Mouse (Mus musculus): ENCODE results near the gene Bpifb5. TPM values are rescaled to one million over a fixed set of nuclear protein-coding genes. Genes with fewer than 3 reads are reported as not detected.
"Not testable (repeated sequence)": the region's sequence is repeated elsewhere in the genome, so short reads cannot be mapped to it uniquely, and the experiment has no call there.

Bpifb5 gene
- polyA plus RNA-seq, 1 experiment, result 12.7 TPM

GRCm38 (mm10) chr2:154233426-154233825, 9.9 kb downstream of the Bpifb5 start:
- TF ChIP-seq POLR2A (IDR thresholded peaks at IDR 0.05; ENCODE audit: control insufficient read depth, low read depth, low read length) (no peak), CTCF (IDR thresholded peaks at IDR 0.05; ENCODE audit: control insufficient read depth, insufficient read depth, insufficient replicate concordance, low read depth, low read length) (no peak)
- no peak overlapping the region for H3K27ac ChIP-seq (ENCODE audit: control insufficient read depth, insufficient read depth, low read depth, low read length)
- peaks cover 10% of the 10 kb centered on the region for H3K4me1 ChIP-seq (ENCODE audit: control insufficient read depth, insufficient read depth, low read length)
- no peak overlapping the region for H3K4me3 ChIP-seq (ENCODE audit: control insufficient read depth, low read depth, low read length)
- no peaks in the 10 kb centered on the region for H3K36me3 ChIP-seq (ENCODE audit: control insufficient read depth, insufficient read depth, low read length)
- no peaks in the 10 kb centered on the region for H3K27me3 ChIP-seq (ENCODE audit: control insufficient read depth, insufficient read depth, low read length)

GRCm38 (mm10) chr2:154240771-154241170, 17.2 kb downstream of the Bpifb5 start:
- TF ChIP-seq POLR2A (IDR thresholded peaks at IDR 0.05; ENCODE audit: control insufficient read depth, low read depth, low read length) (no peak), CTCF (IDR thresholded peaks at IDR 0.05; ENCODE audit: control insufficient read depth, insufficient read depth, insufficient replicate concordance, low read depth, low read length) (no peak)
- H3K27me3 ChIP-seq (ENCODE audit: control insufficient read depth, insufficient read depth, low read length), result no peaks in the 10 kb centered on the region

GRCm38 (mm10) chr2:154242726-154243125, 19.2 kb downstream of the Bpifb5 start:
- H3K4me3 ChIP-seq (ENCODE audit: control insufficient read depth, low read depth, low read length); H3K27me3 ChIP-seq (ENCODE audit: control insufficient read depth, insufficient read depth, low read length); H3K4me1 ChIP-seq (ENCODE audit: control insufficient read depth, insufficient read depth, low read length); H3K27ac ChIP-seq (ENCODE audit: control insufficient read depth, insufficient read depth, low read depth, low read length); H3K36me3 ChIP-seq (ENCODE audit: control insufficient read depth, insufficient read depth, low read length): not testable (repeated sequence)

More at GRCm38 (mm10) chr2:154240771-154241170, 17.2 kb downstream of the Bpifb5 start:
- Histone ChIP-seq H3K36me3 (ENCODE audit: control insufficient read depth, insufficient read depth, low read length) (no peaks in the 10 kb centered on the region), H3K27ac (ENCODE audit: control insufficient read depth, insufficient read depth, low read depth, low read length) (no peak overlapping the region), H3K4me1 (ENCODE audit: control insufficient read depth, insufficient read depth, low read length) (no peaks in the 10 kb centered on the region), H3K4me3 (ENCODE audit: control insufficient read depth, low read depth, low read length) (no peak overlapping the region)

GRCm38 (mm10) chr2:154243356-154244036, 20.0 kb downstream of the Bpifb5 start:
- no peaks in the 10 kb centered on the region for H3K4me1 ChIP-seq (ENCODE audit: control insufficient read depth, insufficient read depth, low read length)
- no peak overlapping the region for H3K27ac ChIP-seq (ENCODE audit: control insufficient read depth, insufficient read depth, low read depth, low read length)
- H3K4me3 ChIP-seq (ENCODE audit: control insufficient read depth, low read depth, low read length), result no peak overlapping the region
- TF ChIP-seq CTCF (IDR thresholded peaks at IDR 0.05; ENCODE audit: control insufficient read depth, insufficient read depth, insufficient replicate concordance, low read depth, low read length), result no peak
- no peak for TF ChIP-seq POLR2A (IDR thresholded peaks at IDR 0.05; ENCODE audit: control insufficient read depth, low read depth, low read length)
- H3K27me3 ChIP-seq (ENCODE audit: control insufficient read depth, insufficient read depth, low read length), result no peaks in the 10 kb centered on the region
- H3K36me3 ChIP-seq (ENCODE audit: control insufficient read depth, insufficient read depth, low read length), result no peaks in the 10 kb centered on the region

GRCm38 (mm10) chr2:154245322-154245721, 21.8 kb downstream of the Bpifb5 start:
- Histone ChIP-seq H3K27ac (ENCODE audit: control insufficient read depth, insufficient read depth, low read depth, low read length) (no peak overlapping the region), H3K4me1 (ENCODE audit: control insufficient read depth, insufficient read depth, low read length) (no peaks in the 10 kb centered on the region), H3K36me3 (ENCODE audit: control insufficient read depth, insufficient read depth, low read length) (no peaks in the 10 kb centered on the region), H3K27me3 (ENCODE audit: control insufficient read depth, insufficient read depth, low read length) (no peaks in the 10 kb centered on the region), H3K4me3 (ENCODE audit: control insufficient read depth, low read depth, low read length) (no peak overlapping the region)
- no peak for TF ChIP-seq POLR2A (IDR thresholded peaks at IDR 0.05; ENCODE audit: control insufficient read depth, low read depth, low read length)
- no peak for TF ChIP-seq CTCF (IDR thresholded peaks at IDR 0.05; ENCODE audit: control insufficient read depth, insufficient read depth, insufficient replicate concordance, low read depth, low read length)

- H3K27ac ChIP-seq (ENCODE audit: control insufficient read depth, insufficient read depth, low read depth, low read length); H3K27me3 ChIP-seq (ENCODE audit: control insufficient read depth, insufficient read depth, low read length); H3K4me3 ChIP-seq (ENCODE audit: control insufficient read depth, low read depth, low read length); H3K36me3 ChIP-seq (ENCODE audit: control insufficient read depth, insufficient read depth, low read length); H3K4me1 ChIP-seq (ENCODE audit: control insufficient read depth, insufficient read depth, low read length): not testable (repeated sequence)
Observed at GRCm38 (mm10) chr2:154255254-154255653, 31.7 kb downstream of the Bpifb5 start.

GRCm38 (mm10) chr2:154255770-154256169, 32.2 kb downstream of the Bpifb5 start:
- H3K4me3 ChIP-seq (ENCODE audit: control insufficient read depth, low read depth, low read length), result no peak overlapping the region
- no peaks in the 10 kb centered on the region for H3K36me3 ChIP-seq (ENCODE audit: control insufficient read depth, insufficient read depth, low read length)
- H3K27ac ChIP-seq (ENCODE audit: control insufficient read depth, insufficient read depth, low read depth, low read length), result no peak overlapping the region
- TF ChIP-seq POLR2A (IDR thresholded peaks at IDR 0.05; ENCODE audit: control insufficient read depth, low read depth, low read length) (no peak), CTCF (IDR thresholded peaks at IDR 0.05; ENCODE audit: control insufficient read depth, insufficient read depth, insufficient replicate concordance, low read depth, low read length) (no peak)
- H3K4me1 ChIP-seq (ENCODE audit: control insufficient read depth, insufficient read depth, low read length), result no peaks in the 10 kb centered on the region
- no peaks in the 10 kb centered on the region for H3K27me3 ChIP-seq (ENCODE audit: control insufficient read depth, insufficient read depth, low read length)

- not testable (repeated sequence) for H3K4me1 ChIP-seq (ENCODE audit: control insufficient read depth, insufficient read depth, low read length); H3K4me3 ChIP-seq (ENCODE audit: control insufficient read depth, low read depth, low read length); H3K36me3 ChIP-seq (ENCODE audit: control insufficient read depth, insufficient read depth, low read length); H3K27me3 ChIP-seq (ENCODE audit: control insufficient read depth, insufficient read depth, low read length); H3K27ac ChIP-seq (ENCODE audit: control insufficient read depth, insufficient read depth, low read depth, low read length)
Observed at GRCm38 (mm10) chr2:154257554-154257953, 34.0 kb downstream of the Bpifb5 start, which contains the start of gene Bpifb9a. TSS of gene Bpifb9a (plus strand) at chr2:154257854.

- not testable (repeated sequence) for H3K36me3 ChIP-seq (ENCODE audit: control insufficient read depth, insufficient read depth, low read length); H3K27ac ChIP-seq (ENCODE audit: control insufficient read depth, insufficient read depth, low read depth, low read length); H3K4me3 ChIP-seq (ENCODE audit: control insufficient read depth, low read depth, low read length); H3K4me1 ChIP-seq (ENCODE audit: control insufficient read depth, insufficient read depth, low read length); H3K27me3 ChIP-seq (ENCODE audit: control insufficient read depth, insufficient read depth, low read length)
Observed at GRCm38 (mm10) chr2:154264397-154264796, 40.9 kb downstream of the Bpifb5 start.

Data from testis, adult 2 months (tissue).